Mouse (Mus musculus) monocyte, adult 5-6 weeks (primary cell): ENCODE measurements around the gene Add1. TPM values are rescaled to one million over a fixed set of nuclear protein-coding genes. Genes with fewer than 3 reads are reported as not detected.

Source experiments
- ATAC-seq: fragments of 153-309, 156-312 bp; replicated peaks from 2 replicates; pipeline ENCODE4 v1.8.0; 2017; ENCODE audit warnings: mild to moderate bottlenecking; ENCODE audit not compliant: low TSS enrichment, insufficient number of reproducible peaks, severe bottlenecking, poor library complexity, low FRiP score
- total RNA-seq: library from RNA; stranded (forward); fragments of 200-1000, 200-491, 200-594 nt; gene quantifications from 3 replicates; pipeline ENCODE4 v1.2.3, GENCODE M21; 2017

The Add1 gene
- total RNA-seq, 1 experiment from 2014 or later = 174 TPM

DNA sequence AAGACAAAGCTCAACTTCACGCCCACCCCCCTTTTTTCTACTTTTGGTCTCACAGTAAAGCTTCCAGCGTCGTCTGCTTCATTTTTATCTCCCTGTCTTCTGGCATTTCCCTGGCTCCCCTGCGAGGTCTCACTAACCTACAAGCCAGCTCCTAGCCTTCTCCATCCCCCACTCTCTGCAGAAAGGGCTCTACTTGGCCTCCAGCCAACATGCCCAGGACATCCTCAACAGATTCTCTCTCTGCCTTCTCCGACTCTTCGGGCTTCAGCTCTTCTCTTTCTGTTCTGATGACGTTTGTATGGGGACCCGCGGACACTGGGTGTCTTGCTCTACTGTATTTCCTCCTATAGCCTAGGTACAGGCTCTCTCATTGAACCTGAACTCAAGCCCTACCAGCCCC, 81.4 kb downstream of the Add1 start:
- ATAC-seq = no peak

DNA sequence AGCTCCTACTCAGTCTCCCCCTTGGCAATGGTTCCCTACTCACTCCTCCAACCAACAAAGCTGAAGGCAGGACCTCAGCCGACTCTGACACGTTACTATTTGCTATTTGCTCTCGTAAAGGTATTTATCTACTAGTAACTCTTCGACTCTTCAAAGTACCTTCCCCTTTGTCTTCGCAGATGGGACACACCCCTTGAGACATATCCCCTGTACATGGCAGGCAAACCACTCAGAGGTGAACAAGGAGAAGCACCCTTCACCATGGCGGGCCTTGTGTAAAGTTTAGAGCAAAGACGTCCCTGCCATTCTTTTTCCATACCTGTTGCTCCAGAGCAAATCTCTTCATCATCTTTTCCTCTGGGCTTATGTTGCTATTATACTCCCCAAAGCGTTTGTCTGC, 84.1 kb downstream of the Add1 start:
- no peak for ATAC-seq

DNA sequence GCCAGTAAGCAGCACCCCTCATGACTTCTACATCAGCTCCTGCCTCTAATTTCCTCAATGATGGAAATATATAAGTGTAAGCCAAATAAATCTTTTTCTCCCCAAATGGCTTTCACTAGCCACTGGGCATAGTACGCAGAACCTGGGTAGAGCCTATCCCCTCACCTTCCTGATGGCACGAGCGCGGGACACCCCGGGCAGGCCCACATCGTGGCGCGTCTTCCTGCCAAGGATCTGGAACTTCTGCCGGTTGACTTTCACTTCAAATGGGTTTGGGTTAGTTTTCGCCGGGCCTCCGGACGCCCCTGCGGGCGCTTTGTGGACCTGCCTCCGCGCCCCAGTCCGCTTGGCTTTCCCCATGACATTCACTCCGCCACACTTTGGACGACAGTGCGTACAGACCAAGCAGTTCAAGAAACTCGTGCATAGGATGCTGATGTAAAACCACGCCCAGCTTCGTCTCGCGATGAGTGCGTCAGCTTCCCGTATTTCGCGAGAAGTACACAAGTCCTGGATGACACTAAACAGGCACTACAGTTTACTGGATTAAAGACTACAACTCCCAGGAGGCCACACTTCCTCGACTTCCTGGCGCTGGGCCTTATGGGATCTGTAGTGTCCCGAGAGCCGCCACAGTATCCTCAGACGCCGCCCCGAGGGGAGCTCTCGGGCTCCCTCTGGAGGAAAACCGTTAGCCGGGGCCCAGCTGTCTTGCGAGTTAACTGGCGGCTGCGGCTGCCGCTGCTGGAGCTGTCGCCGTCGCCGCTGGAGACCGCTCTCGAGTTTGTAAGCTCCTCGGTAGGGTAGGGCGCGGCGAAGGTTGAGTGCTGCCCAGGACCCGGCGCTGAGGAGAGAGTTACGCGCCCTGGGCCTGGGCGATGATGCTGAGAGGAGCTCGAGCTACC, 86.5 kb downstream of the Add1 start, which contains the start of the genes Nop14 and Grk4:
TSS of gene Nop14 (minus strand) at position 463 of the 905 bp plus-strand sequence.
TSS of gene Grk4 (plus strand) at position 694 of the 905 bp plus-strand sequence.
- ATAC-seq = peak; percentile 99

DNA sequence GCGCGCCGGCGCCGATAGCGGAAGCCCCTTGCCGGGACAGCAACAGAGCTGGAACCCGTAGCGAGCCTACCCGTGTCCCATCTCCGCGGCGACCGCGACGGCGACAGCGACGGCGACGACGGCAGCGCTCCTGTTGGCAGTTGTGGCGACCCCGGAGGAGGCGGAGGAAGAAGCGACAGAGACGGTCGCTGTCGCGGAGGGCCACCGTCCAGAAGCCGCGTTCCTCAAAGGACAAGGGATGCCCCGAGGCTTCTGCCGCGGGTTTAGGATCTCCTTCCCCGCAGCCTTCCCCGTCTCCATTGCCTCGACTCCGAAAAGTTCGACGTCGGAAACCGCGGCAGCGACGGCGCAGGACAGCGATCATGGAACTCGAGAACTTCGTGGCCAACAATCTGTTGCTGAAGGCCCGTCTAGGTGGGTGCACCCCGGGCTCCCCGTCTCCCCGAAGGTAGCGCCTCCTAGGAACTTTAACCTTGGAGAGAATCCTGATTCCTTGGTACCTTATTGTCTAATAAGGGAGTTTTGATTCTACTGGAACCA, 87.2 kb downstream of the Add1 start:
- ATAC-seq = no peak

DNA sequence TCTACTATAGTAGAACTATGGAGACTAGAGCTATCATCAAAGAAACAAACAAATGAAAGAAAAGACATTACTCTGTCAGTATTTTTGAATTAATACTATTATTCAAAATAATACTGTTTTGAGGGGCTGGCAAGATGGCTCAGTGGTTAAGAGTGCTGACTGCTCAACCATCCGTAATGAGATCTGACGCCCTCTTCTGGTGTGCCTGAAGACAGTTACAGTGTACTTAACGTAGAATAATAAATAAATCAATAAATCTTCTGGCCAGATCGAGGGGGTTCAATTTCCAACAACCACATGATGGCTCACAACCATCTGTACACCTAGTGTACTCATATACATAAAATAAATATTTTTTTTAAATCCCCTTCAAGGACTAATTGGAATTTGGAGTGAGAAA, 88.4 kb downstream of the Add1 start:
- no peak for ATAC-seq

DNA sequence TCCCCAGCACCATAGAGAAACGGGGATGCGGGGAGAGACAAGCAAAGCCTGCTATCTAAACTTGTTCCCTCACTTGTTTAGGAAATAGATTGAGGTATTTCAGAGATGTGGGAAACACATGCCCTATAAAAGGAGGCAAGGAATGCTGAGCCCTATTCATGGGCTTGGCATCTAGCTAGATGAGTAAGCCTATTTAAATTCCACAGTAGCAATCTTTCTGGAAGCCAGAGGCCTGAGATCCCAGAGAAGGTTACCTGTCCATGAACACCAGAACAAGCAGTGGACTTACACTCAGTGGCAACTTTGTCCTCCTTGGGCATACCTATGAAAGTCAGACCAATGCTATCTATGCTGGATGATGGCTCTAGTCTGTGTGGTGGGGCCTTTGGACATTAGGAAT, 89.8 kb downstream of the Add1 start:
- no peak for ATAC-seq

DNA sequence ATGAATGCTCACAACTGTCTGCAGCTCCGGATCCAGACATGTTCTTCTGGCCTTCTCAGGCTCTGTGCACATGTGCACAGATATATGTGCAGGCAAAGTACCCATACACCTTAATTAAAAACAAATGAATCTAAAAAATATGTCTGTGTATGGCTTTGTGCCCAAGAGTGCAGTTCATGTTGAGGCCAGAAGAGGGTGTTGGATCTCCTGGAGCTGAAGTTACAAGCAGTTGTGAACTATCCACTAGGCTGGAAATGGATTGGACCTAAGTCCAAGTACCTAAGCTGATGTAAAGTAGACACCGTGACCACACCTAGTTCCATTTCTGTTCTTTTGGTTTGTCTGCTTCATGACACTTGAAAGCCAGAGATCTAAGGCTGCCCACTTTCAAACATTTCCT, 96.0 kb downstream of the Add1 start:
- ATAC-seq = no peak

DNA sequence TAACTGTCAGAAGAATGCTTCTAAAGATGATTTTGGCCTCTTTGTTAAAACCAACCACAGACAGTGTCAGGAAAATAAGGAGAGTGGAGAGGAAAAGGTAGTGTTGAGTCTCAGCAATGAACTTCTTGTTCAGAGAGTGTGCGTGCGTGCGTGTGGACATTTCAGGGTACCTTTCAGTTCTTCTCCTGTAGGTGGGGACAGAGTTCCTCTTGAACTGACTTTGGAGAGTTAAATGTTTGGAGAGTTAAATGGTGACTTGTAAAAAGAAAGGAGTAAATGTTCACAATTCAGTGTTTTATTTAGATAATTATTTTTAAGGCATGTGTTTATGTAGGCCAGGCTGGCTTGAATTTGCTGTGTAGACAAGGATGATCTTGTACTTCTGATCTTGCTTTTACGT, 96.8 kb downstream of the Add1 start:
- ATAC-seq = no peak

Other genes starting within 250 kb of the Add1 start
- gene Rnf4, start 237.4 kb upstream of the Add1 start, total RNA-seq = 155 to 183 TPM (median 179 TPM) in 3 replicates
- 28.6 to 65.7 TPM (median 40.7 TPM) in 3 replicates for gene Fam193a, start 203.7 kb upstream of the Add1 start, total RNA-seq
- gene Tnip2, start 59.7 kb upstream of the Add1 start, total RNA-seq = 62.3 to 78.2 TPM (median 78.0 TPM) in 3 replicates
- gene Sh3bp2, start 47.8 kb upstream of the Add1 start, total RNA-seq = 80.1 to 108 TPM (median 88.7 TPM) in 3 replicates
- 15.7 to 30.7 TPM (median 20.2 TPM) in 3 replicates for gene Mfsd10, start 63.5 kb downstream of the Add1 start, total RNA-seq
- gene Nop14, start 86.5 kb downstream of the Add1 start, total RNA-seq = 25.9 to 45.2 TPM (median 38.6 TPM) in 3 replicates
- 2.9 to 12.9 TPM (median 4.2 TPM) in 3 replicates for gene Grk4, start 86.7 kb downstream of the Add1 start, total RNA-seq
- 19.1 to 39.8 TPM (median 19.7 TPM) in 3 replicates for gene Htt, start 188.1 kb downstream of the Add1 start, total RNA-seq